Mouse (Mus musculus) gastrocnemius, postnatal 14 days (tissue): ENCODE measurements at regions not wholly inside any gene's neighbourhood (a gene's known extent, or its start where the extent isn't known, plus 50 kb on each side); places are given as distances from the start of the nearest gene placed in this dataset.

Experiments used
- DNase-seq: peaks from one replicate; pipeline ENCODE4 v3.0.0; 2021; ENCODE audit warnings: mixed read lengths
- intact Hi-C: fragments of 180-260 bp; cut with DNase I; formaldehyde crosslinking; loops from one replicate; pipeline ENCODE4 v1.15.1; 2025; ENCODE audit warnings: low total_unique reads

GRCm38 (mm10) chr6:35458250-35458649 lies 81.4 kb downstream of the Mtpn start:
- intact Hi-C loops = no loop called here
- no peak for DNase-seq

DNA sequence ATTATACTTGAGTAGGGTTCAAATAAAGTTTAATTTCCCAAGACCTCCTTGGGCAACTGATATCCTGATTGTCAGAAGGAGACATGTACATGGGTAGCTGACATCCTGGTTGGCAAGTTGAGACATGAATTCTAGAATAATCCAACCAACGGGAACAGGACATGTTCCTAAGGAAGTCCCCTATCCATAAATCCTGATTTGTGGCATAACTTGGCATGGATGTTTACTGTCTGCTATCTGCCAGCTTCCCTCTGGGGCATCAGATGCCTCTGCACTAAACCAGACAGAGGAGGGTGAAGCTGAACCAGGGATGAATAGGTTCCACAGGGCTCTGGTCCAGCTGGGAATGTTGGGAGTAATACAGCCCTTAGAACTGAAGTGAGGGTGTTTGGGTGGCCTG lies 94.7 kb downstream of the Mtpn start:
- DNase-seq = no peak
- intact Hi-C loops = no loop called here

GRCm38 (mm10) chr6:35426301-35426700 lies 100.4 kb upstream of the Fam180a start:
- peak; percentile 46 for DNase-seq
- intact Hi-C loops = no loop called here

GRCm38 (mm10) chr6:35424521-35424920 lies 98.6 kb upstream of the Fam180a start:
- DNase-seq = no peak
- intact Hi-C loops = no loop called here

- DNase-seq = no peak
- intact Hi-C loops = no loop called here
Observed at GRCm38 (mm10) chr6:35420924-35421323, 95.0 kb upstream of the Fam180a start.

DNA sequence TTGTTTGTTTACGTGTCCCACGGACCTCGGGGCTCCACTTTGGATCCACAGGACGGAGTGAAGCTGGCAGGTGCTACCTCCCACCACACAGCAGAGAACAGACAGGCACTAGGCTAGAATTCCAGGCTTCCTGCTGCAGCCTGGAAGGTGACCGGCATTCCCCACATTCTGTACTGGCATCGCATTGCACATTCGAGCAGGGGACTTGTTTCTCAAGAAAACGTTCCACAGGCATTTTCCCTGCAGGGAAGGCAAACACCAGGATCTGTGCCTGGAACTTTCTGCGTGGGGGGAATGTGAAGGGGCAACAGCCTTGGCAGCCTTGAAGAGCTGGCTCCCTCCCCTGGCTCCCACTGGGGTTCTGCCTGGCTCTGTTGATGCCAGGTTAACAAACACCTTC lies 79.1 kb upstream of the Fam180a start:
- no peak for DNase-seq
- intact Hi-C loops = no loop called here

- intact Hi-C loops = no loop called here
- no peak for DNase-seq
Observed at GRCm38 (mm10) chr6:35403341-35403910, 77.5 kb upstream of the Fam180a start.

- DNase-seq = no peak
- intact Hi-C loops = no loop called here
Observed at GRCm38 (mm10) chr6:35395726-35396125, 69.8 kb upstream of the Fam180a start.

- intact Hi-C loops = loop anchor here (10.0 kb wide), 1 partner anchor 176 kb away; no protein-coding TSS in a partner anchor
Observed at GRCm38 (mm10) chr6:35388827-35389226, 62.9 kb upstream of the Fam180a start.

DNA sequence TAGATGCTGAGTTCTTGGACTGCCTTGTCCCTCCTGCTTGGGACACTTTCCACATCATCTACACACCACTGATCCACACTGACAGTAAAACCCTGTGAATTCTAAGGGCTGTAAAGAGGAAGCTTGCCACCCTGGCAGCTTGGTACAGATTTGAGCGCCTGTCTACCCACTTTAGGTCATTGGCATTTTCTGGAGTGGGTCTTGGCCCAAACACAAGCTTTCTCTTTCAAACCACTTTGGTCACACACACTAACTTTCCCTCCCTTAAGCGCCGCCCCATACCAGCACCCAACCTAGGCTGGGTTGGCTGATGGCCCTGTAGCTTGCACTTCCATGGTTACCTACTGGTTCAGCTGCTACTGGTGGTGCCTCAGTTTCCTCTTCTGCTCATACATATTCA lies 55.6 kb upstream of the Fam180a start:
- intact Hi-C loops = loop anchor here (10.0 kb wide), 1 partner anchor 183 kb away; no protein-coding TSS in a partner anchor
- no peak for DNase-seq

More at GRCm38 (mm10) chr6:35388827-35389226, 62.9 kb upstream of the Fam180a start:
- DNase-seq = no peak

DNA sequence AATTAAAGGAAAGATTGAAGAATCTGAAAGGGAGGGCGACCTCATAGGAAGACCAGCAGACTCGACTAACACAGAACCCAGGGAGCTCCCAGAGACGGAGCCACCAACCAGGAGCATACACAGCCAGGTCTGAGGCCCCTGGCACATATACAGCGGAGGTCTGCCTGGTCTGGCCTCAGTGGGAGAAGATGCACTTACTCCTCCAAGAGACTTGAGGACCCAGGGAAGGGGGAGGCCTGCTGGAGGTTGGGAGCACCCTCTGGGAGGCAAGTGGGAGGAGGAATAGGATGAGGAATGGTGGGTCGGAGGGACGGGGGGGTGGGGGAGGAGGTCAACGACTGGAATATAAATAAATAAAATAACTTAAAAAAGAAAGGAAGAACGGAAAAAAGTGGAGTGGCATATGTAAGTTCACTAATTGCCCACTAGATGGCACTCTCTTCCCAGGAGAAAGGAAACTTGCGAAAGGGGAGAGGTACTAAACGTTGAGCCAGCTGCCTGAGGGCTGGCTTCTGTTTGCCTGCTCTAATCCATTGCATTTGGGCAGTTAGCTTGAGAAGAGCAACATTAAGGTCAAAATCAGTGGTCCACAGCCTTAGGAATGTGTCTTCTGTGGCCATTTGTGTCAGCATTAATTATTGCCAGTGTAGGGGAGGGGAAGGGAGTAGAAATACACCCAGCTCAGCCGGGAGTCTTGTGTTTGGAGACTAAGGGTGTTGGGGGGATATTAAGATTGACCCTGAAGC lies 55.0 kb upstream of the Fam180a start:
- no peak for DNase-seq
- intact Hi-C loops = loop anchor here (10.0 kb wide), 1 partner anchor 184 kb away; no protein-coding TSS in a partner anchor

DNA sequence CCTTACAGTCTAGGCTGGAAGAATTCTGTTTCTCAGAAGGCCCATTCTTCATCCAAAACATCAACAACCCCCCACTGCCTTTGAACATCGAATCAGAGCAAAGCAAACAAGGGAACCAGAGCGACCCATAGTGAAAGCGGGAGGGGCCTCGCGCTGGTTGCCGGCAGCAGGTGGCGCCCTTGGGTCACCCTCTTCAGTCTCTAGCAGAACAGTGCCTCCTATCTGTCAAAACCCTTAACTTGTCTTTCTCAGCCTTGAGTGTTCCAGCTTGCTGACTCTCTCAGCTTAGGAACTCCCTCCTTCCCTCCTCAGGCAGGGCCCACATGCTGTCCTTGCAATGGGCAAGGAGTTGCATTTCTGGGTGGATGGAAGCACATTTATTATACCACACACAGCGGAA lies 53.9 kb upstream of the Fam180a start:
- intact Hi-C loops = loop anchor here (10.0 kb wide), 2 partner anchors 125 to 185 kb away; no protein-coding TSS in a partner anchor
- DNase-seq = peak; percentile 75

DNA sequence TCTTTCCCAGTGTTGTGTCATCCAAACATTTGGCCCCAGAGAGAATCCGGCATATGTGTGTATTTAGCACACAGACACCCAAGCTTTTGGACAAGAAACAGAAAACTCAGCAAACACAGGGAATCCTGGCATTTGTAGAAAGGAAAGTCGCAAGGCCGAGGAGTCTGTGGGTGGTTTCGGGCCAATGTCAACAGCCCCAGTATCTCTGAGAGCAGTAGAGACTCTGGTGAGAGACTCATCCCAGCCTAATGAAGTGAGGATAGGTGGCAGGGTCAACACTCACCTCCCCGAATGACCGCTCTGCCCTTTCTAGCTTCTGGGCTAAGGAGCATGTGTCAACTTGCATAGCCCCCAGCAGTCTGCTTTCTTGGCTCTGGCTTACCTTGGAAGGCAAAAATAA lies 52.9 kb upstream of the Fam180a start:
- no peak for DNase-seq
- intact Hi-C loops = loop anchor here (10.0 kb wide), 1 partner anchor 124 kb away; no protein-coding TSS in a partner anchor

- intact Hi-C loops = loop anchor here (10.0 kb wide), 1 partner anchor 123 kb away; no protein-coding TSS in a partner anchor
Observed at GRCm38 (mm10) chr6:35377535-35377934, 51.6 kb upstream of the Fam180a start.

DNA sequence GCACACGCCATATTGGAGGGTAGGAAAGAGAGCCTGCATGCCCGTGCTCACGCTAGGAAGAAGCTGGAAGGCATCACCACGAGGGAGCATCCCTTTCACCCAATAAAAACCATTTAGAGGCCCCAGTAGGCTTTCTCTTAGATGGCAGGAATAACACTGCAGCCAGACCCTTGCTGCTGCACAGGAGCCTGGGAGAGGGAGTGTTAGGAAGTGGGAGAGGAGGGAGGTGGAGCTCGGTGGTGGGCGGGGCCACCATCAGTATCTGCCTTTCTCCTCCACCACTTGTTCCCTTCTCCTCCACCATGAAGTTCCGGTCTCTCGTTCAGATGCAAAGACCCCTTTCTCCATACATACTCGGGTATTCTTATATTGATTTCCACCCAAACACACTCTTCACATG lies 50.6 kb upstream of the Fam180a start:
- no peak for DNase-seq
- intact Hi-C loops = loop anchor here (10.0 kb wide), 1 partner anchor 122 kb away; no protein-coding TSS in a partner anchor

More at GRCm38 (mm10) chr6:35377535-35377934, 51.6 kb upstream of the Fam180a start:
- DNase-seq = no peak
